Mouse (Mus musculus) G1E (cell line): ENCODE measurements around the gene Ckap4. TPM values are rescaled to one million over a fixed set of nuclear protein-coding genes. Genes with fewer than 3 reads are reported as not detected.
A peak's percentile ranks its signal among the peaks of the same experiment; 100 is the strongest.

ENCODE experiments used
- ATAC-seq: 2 replicates; pipeline ENCODE4 v1.8.0; 2016; ENCODE audit warnings: mild to moderate bottlenecking; ENCODE audit not compliant: insufficient number of reproducible peaks, poor library complexity, low FRiP score, severe bottlenecking; ENCODE audit errors: extremely low read depth
- DNase-seq: peaks from one replicate; pipeline ENCODE4 v3.0.0; 2012; ENCODE audit warnings: low spot score
- H3K27me3 ChIP-seq: 2 replicates; pipeline ENCODE4 v1.6.1; 2012; ENCODE audit warnings: mild to moderate bottlenecking, low read length, inconsistent platforms; ENCODE audit not compliant: insufficient read depth
- H3K36me3 ChIP-seq: replicated peaks from 2 replicates; pipeline ENCODE3; 2012; ENCODE audit warnings: mild to moderate bottlenecking, inconsistent platforms
- H3K4me1 ChIP-seq: 2 replicates; pipeline ENCODE4 v1.6.1; 2012; ENCODE audit warnings: low read depth, low read length, inconsistent platforms, mixed read lengths; ENCODE audit not compliant: insufficient read depth
- H3K4me3 ChIP-seq: 2 replicates; pipeline ENCODE4 v1.5.1; 2012; ENCODE audit warnings: low read depth, mild to moderate bottlenecking, inconsistent platforms, low read length, moderate library complexity, mixed read lengths
- H3K9me3 ChIP-seq: replicated peaks from 2 replicates; pipeline ENCODE4 v1.6.1; 2012; ENCODE audit warnings: inconsistent platforms
- CTCF ChIP-seq: IDR thresholded peaks from 2 replicates; pipeline ENCODE4 v1.5.1; 2012; ENCODE audit warnings: low read depth, low read length, inconsistent platforms, mixed read lengths
- GATA1 ChIP-seq: IDR thresholded peaks from 2 replicates; pipeline ENCODE4 v1.6.1; 2012; ENCODE audit warnings: borderline replicate concordance, low read length, inconsistent platforms, mixed read lengths
- GATA2 ChIP-seq: IDR thresholded peaks from 2 replicates; pipeline ENCODE4 v1.6.1; 2012; ENCODE audit warnings: low read depth, low read length, inconsistent platforms, borderline replicate concordance
- POLR2AphosphoS5 ChIP-seq: IDR thresholded peaks from 2 replicates; pipeline ENCODE4 v1.6.1; 2012; ENCODE audit warnings: low read depth, low read length, inconsistent platforms; ENCODE audit not compliant: insufficient replicate concordance
- TAL1 ChIP-seq: conservative IDR thresholded peaks from 2 replicates; pipeline ENCODE4 v1.6.1; 2012; ENCODE audit warnings: low read depth, low read length, inconsistent platforms, mixed read lengths
- polyA plus RNA-seq: library from polyadenylated mRNA; stranded (reverse); fragments of >175 nt; gene quantifications from 2 replicates; pipeline ENCODE4 v1.2.3, GENCODE M21; 2012
- total RNA-seq, 2 experiments: library from RNA; stranded (forward) in 1 of 2; stranded (reverse) in 1 of 2; fragments of 200-1000 nt in 1 of 2; fragments of >200 nt in 1 of 2; fragmentation: Nextera tagmentation in 1 of 2; gene quantifications; 2 replicates each; pipeline ENCODE4 v1.2.3; 2014 to 2017

Gene Ckap4
- total and polyA plus RNA-seq, 3 experiments = 0.02 to 5.3 TPM; not detected in 1

DNA sequence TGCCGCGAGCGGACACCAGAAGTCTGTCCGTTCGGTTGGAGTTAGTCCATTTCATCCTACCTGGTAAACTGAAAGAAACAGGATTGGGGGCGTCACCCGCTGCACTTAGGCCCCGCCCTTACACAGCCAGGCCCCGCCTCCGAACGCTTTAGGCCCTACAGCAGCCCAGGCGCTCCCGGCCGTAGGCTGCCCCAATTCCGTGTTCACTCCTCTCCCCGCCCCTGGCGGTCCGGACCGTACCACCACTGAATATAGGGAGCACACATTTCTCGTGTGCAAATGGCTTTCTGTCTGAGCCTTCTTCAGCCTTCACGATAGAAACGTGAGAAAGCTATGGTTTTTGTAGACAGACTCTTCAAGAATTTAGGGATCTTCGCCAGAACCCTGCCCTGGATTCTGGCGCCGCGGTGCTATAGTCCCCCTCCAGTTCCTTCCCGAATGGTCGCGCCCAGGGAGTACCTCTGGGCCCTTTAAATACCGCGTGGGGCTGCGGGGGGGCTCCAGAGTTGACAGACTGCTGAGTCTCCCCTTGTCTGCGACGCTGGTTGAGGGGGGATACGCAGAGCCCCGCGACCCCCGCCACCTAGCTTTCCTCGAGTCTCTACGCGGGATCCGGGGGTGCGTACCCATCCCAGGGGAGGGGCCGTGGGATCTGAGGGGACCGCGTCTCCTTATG is 42.7 kb upstream of the Ckap4 start, which contains the start of gene Tcp11l2:
Tcp11l2 (plus strand) TSS at position 232 of the 676 bp plus-strand sequence.
- DNase-seq (peak; percentile 76), ATAC-seq (peak; percentile 69)
- H3K27me3 ChIP-seq = no peaks in the 10 kb centered on the region
- H3K4me3 ChIP-seq = peak within 1 kb of the TSS; percentile 97
- H3K4me1 ChIP-seq = peaks cover 83% of the 10 kb centered on the region
- H3K9me3 ChIP-seq = no peaks in the 10 kb centered on the region
- TF ChIP-seq GATA1 (no peak), POLR2AphosphoS5 (no peak)
- H3K36me3 ChIP-seq = no peaks in the 10 kb centered on the region

DNA sequence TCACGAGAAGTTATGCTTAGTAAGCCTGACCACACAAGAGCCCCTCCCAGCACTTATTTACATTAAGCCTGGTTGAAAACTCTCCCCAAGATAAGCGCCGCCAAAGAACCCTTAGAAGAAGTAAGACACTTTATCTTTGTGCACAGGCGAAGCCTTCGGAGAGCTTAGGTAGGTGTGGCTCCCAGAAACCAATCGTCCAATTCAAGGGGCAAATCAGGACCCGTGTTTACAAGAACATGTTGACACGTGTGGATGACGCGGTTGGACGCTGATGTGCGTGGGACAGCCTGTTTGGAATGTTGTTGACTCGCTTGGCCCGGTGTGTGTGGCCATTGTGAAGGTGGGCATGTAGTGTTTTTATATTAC is 42.1 kb upstream of the Ckap4 start:
- H3K4me3 ChIP-seq = peak overlapping the region; percentile 97
- no peaks in the 10 kb centered on the region for H3K36me3 ChIP-seq
- no peaks in the 10 kb centered on the region for H3K9me3 ChIP-seq
- ATAC-seq (peak; percentile 78), DNase-seq (peak; percentile 58)
- peaks cover 3% of the 10 kb centered on the region; the same call in 1 of the 2 replicates for H3K27me3 ChIP-seq
- peak; percentile 87 for TF ChIP-seq TAL1
- no peak for TF ChIP-seq CTCF
- TF ChIP-seq GATA2 = no peak
- TF ChIP-seq POLR2AphosphoS5 = no peak
- TF ChIP-seq GATA1 = no peak
- H3K4me1 ChIP-seq = peaks cover 78% of the 10 kb centered on the region

DNA sequence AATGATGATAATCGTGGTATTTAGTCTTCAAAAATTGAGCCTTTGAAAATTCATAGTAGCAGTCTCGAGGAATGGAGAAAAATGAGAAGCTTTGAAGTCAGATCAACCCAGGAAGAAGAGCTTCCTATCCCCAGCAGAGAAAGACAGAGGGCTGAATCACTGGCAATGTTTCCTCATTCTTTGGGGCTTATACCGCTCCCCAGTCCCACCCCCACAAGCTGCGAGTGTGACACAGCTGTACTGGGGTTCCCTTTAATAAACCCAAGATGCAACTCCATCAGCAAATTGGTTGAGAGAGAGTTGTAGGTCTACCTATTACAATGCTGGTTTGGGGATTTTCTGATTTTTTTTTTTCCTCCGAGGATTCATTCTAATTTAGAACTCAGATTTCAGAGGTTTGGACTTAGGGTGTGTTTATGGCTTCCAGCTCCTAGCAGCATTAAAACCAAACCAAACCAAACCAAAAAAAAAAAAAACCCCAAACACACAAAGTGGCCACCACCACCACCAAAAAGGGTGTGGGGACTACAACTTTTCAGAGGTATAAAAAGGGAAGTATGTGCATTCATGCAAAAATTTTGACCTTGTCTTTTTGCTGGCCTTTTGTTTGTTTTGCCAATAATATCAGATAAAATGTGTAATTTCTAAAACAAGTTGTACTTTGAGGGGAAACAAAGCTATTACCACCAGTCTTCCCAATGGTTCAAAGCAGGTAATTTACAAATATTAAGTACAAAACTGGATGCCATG is 40.0 kb upstream of the Ckap4 start:
- peaks cover 57% of the 10 kb centered on the region for H3K4me1 ChIP-seq
- no peaks in the 10 kb centered on the region for H3K9me3 ChIP-seq
- no peak for TF ChIP-seq TAL1
- no peak for TF ChIP-seq POLR2AphosphoS5
- no peak for TF ChIP-seq CTCF
- TF ChIP-seq GATA2 = no peak
- TF ChIP-seq GATA1 = no peak
- ATAC-seq (no peak), DNase-seq (no peak)
- H3K4me3 ChIP-seq = no peak overlapping the region
- H3K36me3 ChIP-seq = no peaks in the 10 kb centered on the region
- peaks cover 9% of the 10 kb centered on the region; the same call in 1 of the 2 replicates for H3K27me3 ChIP-seq

DNA sequence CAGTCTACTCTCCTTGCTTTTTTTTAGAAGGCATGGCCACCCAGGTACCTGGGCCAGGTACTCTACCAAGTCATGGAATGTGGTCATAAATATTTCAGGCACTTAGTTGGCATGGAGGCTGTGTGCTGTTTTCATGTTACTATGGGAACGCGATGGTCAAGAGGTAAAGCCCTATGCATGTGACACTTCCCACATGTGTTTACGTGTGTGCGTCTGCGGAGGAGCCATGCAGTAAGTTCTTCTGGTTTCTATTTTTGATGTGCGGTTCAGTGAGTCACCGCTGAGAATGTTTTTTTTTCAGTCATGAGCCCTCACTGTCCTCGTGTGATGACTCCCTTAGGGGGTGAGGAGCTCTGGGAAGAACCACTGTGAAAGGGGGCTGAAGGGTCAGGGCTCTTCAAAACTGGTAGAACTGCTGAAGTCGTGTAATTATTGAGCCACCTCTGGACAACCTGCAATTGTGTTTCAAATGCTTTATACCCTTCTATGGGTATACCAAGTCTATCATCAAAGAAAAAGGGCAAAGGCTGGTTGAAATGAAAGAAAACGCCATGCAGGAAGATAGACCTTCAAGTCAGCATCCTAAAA is 37.3 kb upstream of the Ckap4 start:
- Histone ChIP-seq H3K27me3 (peaks cover 19% of the 10 kb centered on the region), H3K9me3 (no peaks in the 10 kb centered on the region), H3K4me3 (no peak overlapping the region), H3K36me3 (no peaks in the 10 kb centered on the region), H3K4me1 (peaks cover 42% of the 10 kb centered on the region)
- DNase-seq (no peak), ATAC-seq (no peak)
- TF ChIP-seq TAL1 (no peak), POLR2AphosphoS5 (no peak), GATA1 (no peak), CTCF (no peak), GATA2 (no peak)

DNA sequence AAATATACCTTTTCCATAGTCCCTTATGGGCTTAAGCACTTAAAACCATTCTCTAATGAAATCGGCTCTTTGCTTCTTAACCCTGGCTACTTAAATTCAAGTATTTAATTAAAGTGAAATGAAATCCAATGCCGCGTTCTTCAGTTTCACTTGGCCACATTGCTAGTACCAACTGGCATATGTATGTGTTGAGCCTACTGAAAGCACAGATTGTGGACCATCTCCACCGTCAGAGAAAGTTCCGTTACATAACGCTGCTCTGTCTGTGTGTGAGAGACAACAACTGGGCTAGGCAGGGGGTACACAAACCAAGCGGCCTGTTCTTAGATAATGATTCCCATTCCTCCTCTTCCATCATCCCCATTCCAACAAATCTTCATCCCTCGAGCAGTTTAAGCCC is 30.6 kb upstream of the Ckap4 start:
- ATAC-seq (no peak), DNase-seq (no peak)
- H3K4me3 ChIP-seq = no peak overlapping the region
- H3K4me1 ChIP-seq = peaks cover 6% of the 10 kb centered on the region
- TF ChIP-seq GATA1 = no peak
- TF ChIP-seq CTCF = no peak
- no peak for TF ChIP-seq TAL1
- no peak for TF ChIP-seq GATA2
- TF ChIP-seq POLR2AphosphoS5 = no peak
- H3K9me3 ChIP-seq = no peaks in the 10 kb centered on the region
- H3K36me3 ChIP-seq = no peaks in the 10 kb centered on the region
- peaks cover 38% of the 10 kb centered on the region for H3K27me3 ChIP-seq

DNA sequence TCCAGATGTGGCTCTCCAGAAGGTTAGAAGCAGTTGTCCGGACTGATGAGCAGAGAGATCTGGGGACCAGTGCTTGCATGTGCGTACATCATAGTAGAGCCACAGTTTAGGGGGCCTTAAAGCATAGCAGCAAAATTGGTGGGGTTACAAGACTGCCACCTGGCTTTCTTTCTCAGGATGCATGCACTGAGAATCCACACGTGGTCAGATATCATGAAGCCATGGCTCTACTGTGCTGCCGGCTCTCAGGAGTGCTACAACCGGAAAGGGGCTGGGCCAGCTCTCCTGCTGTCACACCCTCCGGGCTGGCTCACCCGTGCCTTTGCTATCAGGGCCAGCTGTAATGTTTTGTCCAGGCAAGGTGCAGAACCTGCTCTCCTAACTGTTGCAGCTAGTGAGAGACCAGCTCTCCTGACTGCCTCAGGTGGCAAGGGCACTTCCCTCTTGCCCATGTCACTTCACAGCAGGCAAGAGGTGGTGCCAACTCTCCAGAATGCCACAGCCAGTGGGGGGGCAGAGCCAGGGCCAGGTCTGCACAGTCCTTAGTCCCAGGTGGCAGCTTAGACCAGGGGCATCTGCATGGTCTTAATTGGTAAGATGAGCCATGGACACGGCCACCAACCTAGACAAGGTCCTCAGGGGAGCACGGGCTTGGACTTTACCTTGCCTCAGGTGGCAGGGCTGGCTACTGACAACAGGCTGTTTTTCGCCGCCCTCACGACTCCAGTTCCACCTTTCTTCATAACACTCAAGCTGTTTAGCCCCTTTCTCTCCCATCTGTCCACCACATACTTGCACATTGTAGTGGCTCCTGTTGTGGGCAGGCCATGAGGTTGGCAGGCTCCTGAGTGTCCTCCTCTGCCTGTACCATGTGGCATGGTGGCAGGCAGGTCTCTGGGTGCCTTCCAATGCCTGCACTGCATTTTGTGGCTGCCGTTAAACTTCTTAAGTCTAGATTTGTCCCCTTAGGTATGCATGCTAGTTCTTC is 29.0 kb upstream of the Ckap4 start:
- Histone ChIP-seq H3K27me3 (peaks cover 31% of the 10 kb centered on the region), H3K9me3 (peaks cover 11% of the 10 kb centered on the region), H3K36me3 (no peaks in the 10 kb centered on the region), H3K4me1 (peaks cover 6% of the 10 kb centered on the region), H3K4me3 (no peak overlapping the region)
- DNase-seq (no peak), ATAC-seq (no peak)
- no peak for TF ChIP-seq POLR2AphosphoS5
- TF ChIP-seq GATA2 = no peak
- no peak for TF ChIP-seq CTCF
- no peak for TF ChIP-seq TAL1
- TF ChIP-seq GATA1 = no peak
